Mouse (Mus musculus) common myeloid progenitor, adult 5-6 weeks (primary cell): ENCODE measurements around the gene Plekhg2. TPM values are rescaled to one million over a fixed set of nuclear protein-coding genes. Genes with fewer than 3 reads are reported as not detected.

Source experiments
- ATAC-seq: replicated peaks from 2 replicates; pipeline ENCODE4 v1.8.0; 2016; ENCODE audit warnings: low read depth, mild to moderate bottlenecking, moderate TSS enrichment, inconsistent platforms; ENCODE audit not compliant: poor library complexity, severe bottlenecking
- total RNA-seq: library from RNA; stranded (forward); fragments of 200-1000, 187-1606 nt; gene quantifications from 2 replicates; pipeline ENCODE4 v1.2.3, GENCODE M21; 2017

Plekhg2 gene
- total RNA-seq, 1 experiment from 2014 or later, result 3.9 TPM

DNA sequence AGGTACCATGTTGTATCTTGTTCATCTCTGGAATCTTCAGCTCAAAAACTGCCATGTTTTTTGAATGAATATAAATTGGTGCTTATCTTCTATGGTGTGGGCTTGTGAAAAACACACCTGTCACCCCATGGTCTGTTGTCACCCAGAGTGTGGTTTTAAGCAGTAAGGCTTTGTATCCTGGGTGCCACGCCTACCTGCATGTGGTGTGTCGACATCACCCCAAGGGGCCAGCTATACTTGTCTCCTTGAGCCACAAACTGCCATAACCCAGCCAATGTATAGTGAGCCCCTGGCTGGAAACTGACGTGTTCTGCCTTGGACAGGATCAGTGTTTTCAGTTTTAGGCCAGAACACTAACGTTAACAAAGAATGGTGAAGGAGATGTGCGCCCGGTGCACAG is 11.8 kb upstream of the Plekhg2 start:
- ATAC-seq, result no peak

DNA sequence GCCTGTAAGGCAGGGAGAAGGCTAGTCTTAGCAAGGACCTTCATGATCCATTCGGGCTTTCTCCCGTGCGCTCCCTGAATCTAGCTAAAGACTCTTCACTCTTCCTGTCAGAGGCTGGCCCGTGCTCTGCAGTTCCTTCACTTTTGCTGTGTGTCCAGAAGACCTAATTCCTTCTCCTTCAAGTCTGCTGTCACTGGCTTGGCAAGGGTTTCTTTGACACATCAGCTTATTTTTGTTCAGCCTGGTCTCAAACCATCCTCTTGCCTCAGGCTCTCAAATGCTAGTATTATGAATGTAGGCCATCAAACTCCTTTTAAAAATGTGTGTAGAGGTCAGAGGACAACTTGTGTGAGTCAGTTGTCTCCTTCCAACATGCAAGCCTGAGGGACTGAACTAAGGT is 11.2 kb upstream of the Plekhg2 start:
- no peak for ATAC-seq

DNA sequence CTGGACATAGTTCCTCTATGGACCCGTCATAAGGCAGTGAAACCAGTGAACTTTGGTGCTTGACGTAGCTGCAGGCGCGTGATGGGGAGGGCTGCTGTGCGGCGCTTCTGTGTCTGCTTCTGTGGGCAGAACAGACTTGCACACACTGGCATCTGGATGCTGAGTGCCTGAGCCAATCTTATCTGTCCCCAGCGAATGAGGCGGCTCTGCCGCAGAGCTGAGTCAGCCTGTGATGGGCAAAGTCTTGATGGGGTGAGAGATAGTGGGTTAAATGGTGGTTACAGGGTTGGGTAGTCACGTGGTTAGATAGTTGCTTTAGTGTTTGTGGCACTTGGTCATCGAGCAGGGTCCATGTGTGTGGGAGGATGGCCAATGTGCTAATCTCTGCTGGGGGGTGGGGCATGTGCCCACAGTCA is 10.6 kb upstream of the Plekhg2 start:
- peak; percentile 36 for ATAC-seq

DNA sequence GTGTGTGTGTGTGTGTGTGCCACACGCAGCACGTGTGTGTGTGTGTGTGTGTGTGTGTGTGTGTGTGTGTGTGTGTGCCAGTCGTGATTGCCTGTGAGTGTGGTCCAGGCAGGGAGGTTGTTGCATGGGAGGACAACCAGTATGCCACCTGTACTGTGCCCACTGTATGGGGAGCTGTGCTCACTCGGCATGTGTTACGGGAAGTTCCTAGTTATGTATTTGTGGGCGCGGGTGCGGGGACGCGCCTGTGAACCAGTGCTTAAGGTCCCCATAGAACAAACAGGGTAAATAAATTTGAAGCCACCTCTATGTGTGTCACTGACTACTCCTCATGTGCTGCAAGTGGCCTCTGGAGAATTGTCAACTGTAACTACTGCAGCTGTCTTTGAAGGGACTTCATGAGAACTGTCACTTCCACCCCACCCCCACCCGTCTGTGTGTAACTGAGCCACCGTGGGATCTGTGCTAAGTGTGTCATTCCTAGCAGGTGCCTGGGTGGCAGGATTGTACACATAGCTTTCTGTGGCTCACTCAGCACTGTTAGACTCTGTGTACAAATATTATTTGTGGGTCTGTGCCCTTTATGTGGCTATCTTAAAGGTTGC is 10.1 kb upstream of the Plekhg2 start:
- no peak for ATAC-seq

DNA sequence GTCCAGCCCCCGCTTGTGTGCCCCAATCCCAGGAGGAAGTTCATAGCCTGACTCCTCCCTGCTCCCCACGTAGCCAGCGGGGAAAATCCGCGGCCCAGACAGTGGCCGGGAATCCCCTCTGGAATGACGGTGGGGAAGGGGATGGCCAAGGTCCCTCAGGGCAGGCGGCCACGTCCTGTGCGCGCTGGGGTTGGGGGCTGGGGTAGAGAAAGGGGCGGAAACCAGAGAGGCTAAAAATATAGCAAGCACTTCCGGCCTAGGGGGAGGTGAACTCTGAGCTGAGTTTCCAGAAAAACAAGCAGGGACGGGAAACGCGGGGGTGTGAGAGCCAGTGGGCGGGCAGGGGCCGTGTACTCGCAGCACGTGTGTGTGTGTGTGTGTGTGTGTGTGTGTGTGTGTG is 9.5 kb upstream of the Plekhg2 start:
- peak; percentile 9 for ATAC-seq

DNA sequence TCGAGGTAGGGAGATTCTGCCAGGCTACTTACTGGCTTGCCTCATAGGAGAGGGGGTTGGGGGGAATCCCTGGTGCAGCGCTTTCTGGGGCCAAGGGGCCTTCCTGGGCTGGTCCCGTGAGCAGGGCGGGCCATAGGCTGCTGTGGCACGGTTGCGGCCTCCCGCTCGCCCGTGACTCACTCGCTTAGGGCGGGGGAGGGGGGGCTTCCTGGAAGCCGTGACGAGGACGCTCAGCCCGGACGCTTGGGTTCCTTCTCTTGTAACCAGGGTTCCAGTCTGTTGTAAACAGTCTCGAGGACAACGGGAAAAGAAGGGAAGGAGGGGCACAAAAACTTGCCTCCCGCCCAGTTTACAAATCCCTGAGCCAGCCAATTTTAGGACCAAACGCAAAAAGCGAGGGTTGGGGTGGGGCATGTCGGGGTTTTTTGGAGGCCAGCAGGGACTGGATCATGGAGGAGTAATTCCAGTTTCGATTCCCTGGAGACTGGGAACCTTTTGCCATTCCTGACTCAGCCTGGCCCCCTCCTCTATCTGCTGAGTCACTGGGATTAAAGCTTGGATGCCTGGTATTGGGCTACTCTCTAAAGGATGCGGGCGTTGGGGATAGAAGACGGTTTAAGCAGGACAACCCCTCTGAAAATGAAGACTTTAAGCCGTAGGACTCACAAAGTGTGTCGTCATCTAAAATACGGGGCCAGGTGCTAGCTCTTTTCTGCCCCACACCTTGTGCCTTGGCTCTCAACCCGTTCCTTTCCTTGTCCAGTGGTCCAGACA is 8.8 kb upstream of the Plekhg2 start:
- ATAC-seq, result peak; percentile 20

DNA sequence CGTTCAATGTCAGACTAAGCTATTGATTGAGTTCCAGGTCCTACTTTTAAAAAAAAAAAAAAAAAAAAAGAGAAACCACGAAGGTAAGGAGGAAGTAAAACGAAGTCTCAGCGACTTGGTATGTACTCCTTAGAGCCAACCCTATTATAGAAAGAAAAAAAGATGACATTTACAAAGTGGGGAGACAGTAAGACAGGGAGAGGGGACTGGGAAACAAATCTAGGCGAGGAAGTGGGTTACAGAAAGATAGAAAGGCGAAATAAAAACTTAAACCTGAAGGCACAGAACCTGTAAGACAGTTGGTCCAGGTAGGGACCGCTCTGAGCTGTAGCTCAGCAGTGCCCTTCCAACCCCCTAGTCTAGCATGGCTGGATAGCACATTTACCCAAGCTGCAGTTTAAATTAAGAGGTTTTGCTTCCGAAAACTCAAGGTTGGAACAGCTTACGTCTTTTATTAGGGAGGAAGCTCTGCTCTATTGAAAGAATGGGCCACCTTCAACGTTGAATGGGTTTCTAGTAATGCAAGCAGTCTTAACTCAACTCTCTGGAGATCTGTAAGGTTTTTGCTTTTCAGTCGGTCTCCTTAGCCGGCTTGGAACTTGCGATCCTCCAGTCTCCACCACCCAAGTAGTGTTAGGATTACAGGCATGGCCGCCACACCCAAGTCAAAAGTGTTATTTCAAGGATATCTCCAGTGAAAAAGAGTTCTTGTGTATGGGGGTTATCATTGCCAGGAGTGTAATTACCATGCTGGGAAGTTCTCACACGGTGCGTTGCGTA is 8.0 kb upstream of the Plekhg2 start, which contains the start of gene Zfp36:
Zfp36 (minus strand) TSS at position 17 of the 780 bp plus-strand sequence.
- no peak for ATAC-seq

DNA sequence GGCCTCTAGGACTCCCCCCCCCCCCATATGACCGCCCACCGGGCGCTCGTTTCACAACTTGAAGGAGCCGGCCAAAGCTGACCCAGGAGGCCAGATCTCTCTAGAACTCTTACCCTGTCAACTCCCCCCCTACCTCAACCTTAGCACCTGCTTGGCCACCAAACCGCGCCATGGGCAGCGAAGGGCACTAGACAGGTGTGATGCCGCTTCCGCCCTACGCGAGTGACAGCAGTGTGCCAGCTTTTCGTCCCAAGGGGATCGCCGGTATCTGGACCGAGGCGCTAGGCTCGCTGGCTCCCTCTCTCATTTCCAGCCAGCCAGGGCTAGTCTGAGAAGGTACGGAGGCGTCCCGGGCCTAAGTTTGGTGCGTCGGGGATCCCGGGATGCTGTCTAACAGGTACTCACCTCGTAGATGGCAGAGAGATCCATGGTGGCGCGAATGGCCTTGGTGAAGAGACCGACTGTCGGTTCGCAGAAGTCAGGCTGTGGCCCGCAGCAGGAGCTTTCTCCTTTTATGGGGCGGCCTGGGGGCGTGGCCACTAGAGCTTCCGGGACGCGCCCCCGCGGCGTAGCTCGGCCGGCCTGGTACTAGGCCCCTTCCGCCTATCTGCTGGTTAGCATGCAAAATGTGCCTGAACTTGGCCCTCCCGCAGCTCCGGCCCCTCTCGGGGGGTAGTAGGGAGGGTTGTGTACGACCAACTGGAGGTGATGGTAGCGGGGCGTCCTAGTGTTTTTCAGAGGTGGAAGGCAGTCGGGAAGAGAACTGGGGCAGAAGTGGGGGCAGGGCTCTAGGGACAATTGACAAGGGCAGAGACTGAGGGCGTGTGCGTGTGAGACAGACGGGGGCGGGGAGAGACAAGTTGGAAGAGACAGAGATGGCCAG is 6.6 kb upstream of the Plekhg2 start:
- peak; percentile 27 for ATAC-seq

DNA sequence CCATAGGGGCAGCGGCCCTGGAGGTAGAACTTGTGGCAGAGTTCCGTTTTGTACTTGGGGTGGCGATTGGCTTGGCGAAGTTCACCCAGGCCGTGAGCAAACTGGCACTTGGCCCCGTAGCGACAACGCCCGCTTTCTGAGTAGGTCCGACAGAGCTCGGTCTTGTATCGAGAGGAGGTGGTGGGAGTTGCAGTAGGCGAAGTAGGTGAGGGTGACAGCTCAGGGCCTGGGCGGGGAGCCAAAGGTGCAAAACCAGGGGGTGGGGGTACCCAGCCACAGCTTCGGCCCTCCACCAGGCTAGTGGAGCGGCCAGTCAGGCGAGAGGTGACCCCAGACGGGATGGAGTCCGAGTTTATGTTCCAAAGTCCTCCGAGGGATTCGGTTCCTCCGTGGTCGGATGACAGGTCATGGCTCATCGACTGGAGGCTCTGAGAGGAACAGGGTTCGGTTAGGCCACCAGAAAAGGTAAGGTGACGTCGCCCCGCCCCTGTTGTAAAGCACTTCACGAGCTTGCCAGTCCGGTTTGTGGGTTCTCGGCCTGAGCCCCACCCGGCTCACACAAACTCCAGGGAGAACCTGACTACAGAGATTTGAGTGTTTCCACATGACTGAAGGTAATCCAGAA is 5.8 kb upstream of the Plekhg2 start:
- no peak for ATAC-seq

DNA sequence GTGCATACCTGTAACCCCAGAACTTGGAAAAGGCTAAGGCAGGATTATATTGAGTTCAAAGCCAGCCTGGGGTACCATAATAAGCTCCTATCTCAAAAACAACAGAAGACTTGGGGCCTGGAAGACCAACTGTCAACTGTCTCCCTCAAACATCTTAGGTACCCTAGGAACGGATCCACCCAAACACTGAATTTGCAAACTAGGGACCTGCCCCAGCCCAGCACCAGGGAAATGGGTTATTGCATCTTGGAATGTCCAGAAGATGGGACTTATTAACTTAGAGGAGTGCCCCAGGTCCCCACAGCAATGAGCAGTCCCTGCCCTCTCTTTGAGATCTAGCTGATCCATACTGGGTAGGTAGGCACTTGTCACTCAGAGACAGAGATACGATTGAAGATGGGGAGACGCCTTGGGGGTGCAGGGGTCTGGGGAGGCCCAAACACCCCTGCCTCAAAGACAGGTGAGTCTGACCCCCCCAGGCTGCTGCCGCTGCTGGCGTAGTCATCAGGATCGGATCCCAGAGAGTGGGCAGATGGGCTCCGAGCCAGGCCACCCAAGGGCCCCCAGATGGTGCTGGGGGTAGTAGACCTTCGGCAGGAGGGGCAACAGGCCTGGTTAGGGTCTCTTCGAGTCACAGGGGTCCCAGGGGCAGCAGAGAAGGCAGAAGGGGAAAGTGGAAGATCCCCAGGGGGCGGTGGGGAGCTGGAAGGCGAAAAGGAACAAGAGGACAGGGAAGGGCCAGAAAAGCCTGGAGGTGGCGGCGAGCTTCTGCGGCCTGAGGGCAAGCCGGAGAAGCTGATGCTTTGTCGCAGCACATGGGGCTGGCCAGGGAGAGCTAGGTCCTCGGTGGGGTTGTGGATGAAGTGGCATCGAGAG is 5.0 kb upstream of the Plekhg2 start:
- ATAC-seq, result no peak

DNA sequence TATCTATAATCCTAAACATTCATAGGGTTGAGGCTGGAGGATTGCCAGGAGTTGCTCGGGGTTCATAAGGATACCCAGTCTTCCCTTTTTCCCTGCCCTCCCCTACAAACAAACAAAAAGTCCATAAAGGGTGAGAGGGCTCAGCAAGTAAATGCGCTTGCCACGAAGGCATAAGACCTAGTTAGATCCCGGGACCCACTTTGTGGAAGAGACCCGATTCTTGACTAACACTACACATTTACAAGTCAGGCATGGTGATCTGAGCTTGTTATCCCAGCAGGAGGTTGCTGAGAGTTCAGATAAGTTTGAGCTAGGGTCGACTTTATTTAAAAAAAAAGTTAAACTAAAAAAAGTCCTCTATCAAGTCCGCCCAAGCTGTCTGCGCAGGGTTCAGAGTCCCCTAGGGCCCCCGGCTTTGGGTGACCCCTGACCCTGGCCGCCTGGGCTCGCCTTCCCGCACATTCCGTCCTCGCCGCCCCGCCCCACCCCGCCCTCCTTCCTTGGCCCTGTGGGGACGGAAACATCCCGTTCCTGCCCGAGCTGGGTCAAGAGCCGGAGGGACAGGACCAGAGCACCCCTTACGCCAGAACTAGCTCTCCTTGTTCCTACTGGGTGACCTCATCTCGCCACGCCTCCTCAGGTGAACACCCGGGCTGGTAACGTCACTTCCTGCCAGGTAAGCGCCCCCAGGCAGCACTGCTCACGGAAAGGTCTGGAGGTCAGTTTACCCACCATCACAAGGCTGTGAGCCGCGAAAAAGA is 3.8 kb upstream of the Plekhg2 start:
- ATAC-seq, result no peak

DNA sequence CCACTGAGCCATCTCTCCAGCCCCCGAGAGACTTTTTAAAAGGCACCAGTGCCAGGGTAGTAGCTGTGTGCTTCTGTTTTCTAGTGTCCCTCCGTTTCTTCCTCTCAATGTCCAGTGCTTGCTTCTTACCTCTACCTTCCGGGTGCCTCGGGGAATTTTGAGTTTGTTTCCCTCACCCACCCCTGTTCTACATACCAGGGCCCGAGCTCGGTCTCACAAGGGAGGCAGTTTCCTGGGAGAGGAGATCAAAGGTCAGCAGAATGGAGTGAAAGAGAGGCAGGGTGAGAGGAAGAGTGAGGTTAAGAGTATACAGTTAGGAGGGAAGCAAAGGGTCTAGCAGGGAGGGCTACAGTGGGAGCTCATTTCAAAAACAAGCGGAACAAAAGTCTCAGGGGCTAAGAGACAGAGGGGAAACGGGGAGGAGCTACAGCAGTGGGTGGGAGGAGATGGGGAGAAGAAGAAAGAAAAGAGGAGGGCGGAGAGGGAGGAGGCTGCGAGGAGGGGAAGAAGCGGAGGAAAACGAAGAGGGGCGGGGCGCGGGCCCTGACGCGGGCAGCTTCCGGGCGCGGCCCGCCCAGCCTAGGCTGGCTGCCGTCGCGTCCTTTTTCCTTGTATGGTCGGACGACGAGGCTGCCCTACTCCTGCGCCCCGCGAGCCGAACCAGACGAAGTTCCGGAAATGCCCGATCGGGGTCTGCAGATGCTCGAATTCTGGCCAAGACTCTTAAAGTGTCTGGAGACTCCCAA is 3.0 kb upstream of the Plekhg2 start:
- peak; percentile 35 for ATAC-seq

DNA sequence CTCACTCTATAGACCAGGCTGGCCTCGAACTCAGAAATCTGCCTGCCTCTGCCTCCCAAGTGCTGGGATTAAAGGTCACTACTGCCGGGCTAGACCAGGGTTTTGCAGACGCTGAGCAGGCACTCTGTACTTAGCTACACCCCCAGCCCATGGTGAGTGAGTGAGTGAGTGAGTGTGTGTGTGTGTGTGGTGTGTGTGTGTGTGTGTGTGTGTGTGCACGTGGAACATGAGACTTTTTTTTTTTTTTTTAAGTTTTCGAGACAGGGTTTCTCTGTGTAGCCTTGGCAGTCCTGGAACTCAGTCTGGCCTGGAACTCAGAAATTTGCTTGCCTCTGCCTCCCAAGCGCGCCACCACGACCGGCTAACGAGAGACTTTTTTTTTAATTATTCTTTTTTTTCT is 2.2 kb upstream of the Plekhg2 start:
- no peak for ATAC-seq

DNA sequence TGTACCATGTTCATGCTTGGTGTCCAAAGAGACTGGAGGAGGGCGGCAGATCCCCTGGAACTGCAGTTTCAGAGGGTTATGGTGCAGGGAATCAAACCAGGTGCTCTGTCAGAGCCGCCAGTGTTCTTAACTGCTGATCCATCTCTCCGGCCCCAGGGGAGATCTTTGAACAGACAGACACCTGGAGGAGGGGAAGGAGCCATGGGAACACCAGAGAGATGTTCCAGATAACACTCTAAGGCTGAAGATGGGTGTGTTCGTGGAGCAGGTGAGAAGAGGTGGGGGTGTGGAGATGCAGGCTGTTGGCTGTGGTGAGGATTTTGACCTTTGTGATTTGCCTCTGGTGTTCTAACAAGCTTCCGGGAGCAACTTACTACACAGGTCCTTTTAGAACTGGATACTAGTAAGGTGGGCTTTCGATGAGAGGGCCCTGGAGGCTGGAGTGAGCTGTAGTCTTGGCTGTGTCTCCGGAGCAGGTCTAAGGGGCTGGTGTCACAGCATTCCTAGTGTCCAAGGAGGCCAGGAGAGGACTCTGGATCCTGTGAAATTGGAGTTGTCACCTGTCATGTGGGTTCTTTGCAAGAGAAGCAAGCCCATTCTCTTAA is 1.6 kb upstream of the Plekhg2 start:
- no peak for ATAC-seq

DNA sequence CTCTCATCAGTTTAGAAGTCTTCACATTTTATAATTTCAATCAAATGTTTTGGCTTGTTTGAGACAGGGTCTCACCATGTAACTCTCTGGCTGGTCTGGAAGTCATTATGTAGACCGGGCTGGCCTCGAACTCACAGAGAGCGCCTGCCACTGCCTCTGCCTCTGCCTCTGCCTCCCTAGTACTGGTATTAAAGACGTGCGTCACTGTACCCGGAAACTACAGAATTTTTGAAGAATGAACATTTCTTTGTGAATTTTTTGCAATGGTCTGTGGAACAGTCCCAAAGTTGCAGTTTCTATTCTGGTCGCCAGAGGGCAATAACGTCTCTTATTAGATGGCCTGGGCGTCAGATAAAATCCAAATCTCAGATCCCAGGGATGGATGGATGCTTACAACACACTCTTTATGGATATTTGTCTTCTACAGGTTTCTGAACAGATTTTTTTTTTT is 757 bp upstream of the Plekhg2 start:
- peak; percentile 4; the same call in 1 of the 2 replicates for ATAC-seq

DNA sequence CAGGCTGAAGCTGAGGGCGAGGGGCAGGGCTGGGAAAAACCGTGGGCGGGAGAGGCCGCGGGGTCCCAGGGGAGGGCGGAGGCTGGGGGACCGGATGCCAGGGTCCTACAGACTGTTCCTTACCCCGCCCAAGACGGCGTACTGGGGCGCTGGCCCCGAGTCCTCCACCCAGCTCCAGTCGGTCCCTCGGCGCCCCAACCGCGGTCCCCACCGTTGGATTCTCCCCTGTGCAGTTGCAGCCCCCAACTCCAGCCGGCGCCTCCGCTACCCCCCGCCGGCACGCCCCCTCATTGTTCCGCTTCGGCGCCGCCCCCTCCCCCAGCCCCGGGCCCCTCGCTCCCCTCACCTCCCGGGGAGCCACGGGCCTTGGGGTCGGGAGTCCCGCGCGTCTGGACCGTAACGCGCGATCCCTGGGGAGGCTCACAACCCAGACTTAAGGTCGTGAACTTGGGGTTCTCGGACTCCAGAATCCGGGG is 847 bp downstream of the Plekhg2 start:
- no peak for ATAC-seq
